Mouse (Mus musculus): ENCODE data around the gene Tmem87a. TPM values are rescaled to one million over a fixed set of nuclear protein-coding genes. Genes with fewer than 3 reads are reported as not detected.
A peak's percentile ranks its signal among the peaks of the same experiment; 100 is the strongest.

The Tmem87a gene
- total and polyA plus RNA-seq, 3 experiments, result 0.88 to 44.1 (median 22.6) TPM

GRCm38 (mm10) chr2:120386264-120386663, 17.6 kb downstream of the Tmem87a start:
- Histone ChIP-seq H3K36me3 (replicated peaks) (peaks cover 82% of the 10 kb centered on the region), H3K4me1 (ENCODE audit: insufficient read depth, low read depth, low read length) (no peaks in the 10 kb centered on the region), H3K27me3 (ENCODE audit: insufficient read depth, low read length) (no peaks in the 10 kb centered on the region), H3K4me3 (ENCODE audit: low read depth, low read length) (no peak overlapping the region), H3K9me3 (replicated peaks) (no peaks in the 10 kb centered on the region)
- ATAC-seq (ENCODE audit: extremely low read depth, insufficient number of reproducible peaks, low FRiP score, poor library complexity, severe bottlenecking) (no peak), DNase-seq (ENCODE audit: low spot score) (no peak)
- TF ChIP-seq GATA2 (IDR thresholded peaks at IDR 0.05; ENCODE audit: borderline replicate concordance, low read depth, low read length), result no peak
- no peak for TF ChIP-seq POLR2AphosphoS5 (IDR thresholded peaks at IDR 0.05; ENCODE audit: insufficient replicate concordance, low read depth, low read length)
- TF ChIP-seq TAL1 (conservative IDR thresholded peaks at IDR 0.05; ENCODE audit: low read depth, low read length), result no peak
- no peak for TF ChIP-seq CTCF (IDR thresholded peaks at IDR 0.05; ENCODE audit: low read depth, low read length)

GRCm38 (mm10) chr2:120373858-120374257, 30.1 kb downstream of the Tmem87a start:
- TF ChIP-seq CTCF (IDR thresholded peaks at IDR 0.05; ENCODE audit: low read depth, low read length) (no peak), GATA1 (IDR thresholded peaks at IDR 0.05; ENCODE audit: borderline replicate concordance, low read length) (no peak), POLR2AphosphoS5 (IDR thresholded peaks at IDR 0.05; ENCODE audit: insufficient replicate concordance, low read depth, low read length) (no peak), GATA2 (IDR thresholded peaks at IDR 0.05; ENCODE audit: borderline replicate concordance, low read depth, low read length) (no peak), TAL1 (conservative IDR thresholded peaks at IDR 0.05; ENCODE audit: low read depth, low read length) (no peak)
- no peak for DNase-seq (ENCODE audit: low spot score)
- no peak overlapping the region for H3K4me3 ChIP-seq (ENCODE audit: low read depth, low read length)
- ATAC-seq (ENCODE audit: extremely low read depth, insufficient number of reproducible peaks, low FRiP score, poor library complexity, severe bottlenecking), result no peak
- H3K9me3 ChIP-seq (replicated peaks), result no peaks in the 10 kb centered on the region
- peaks cover 79% of the 10 kb centered on the region for H3K36me3 ChIP-seq (replicated peaks)
- H3K27me3 ChIP-seq (ENCODE audit: insufficient read depth, low read length), result no peaks in the 10 kb centered on the region
- H3K4me1 ChIP-seq (ENCODE audit: insufficient read depth, low read depth, low read length), result no peaks in the 10 kb centered on the region

GRCm38 (mm10) chr2:120367416-120368207, 36.3 kb downstream of the Tmem87a start:
- peaks cover 78% of the 10 kb centered on the region for H3K36me3 ChIP-seq (replicated peaks)
- H3K9me3 ChIP-seq (replicated peaks), result no peaks in the 10 kb centered on the region
- no peak overlapping the region for H3K4me3 ChIP-seq (ENCODE audit: low read depth, low read length)
- TF ChIP-seq GATA1 (IDR thresholded peaks at IDR 0.05; ENCODE audit: borderline replicate concordance, low read length) (no peak), TAL1 (conservative IDR thresholded peaks at IDR 0.05; ENCODE audit: low read depth, low read length) (no peak)
- DNase-seq (ENCODE audit: low spot score) (no peak), ATAC-seq (ENCODE audit: extremely low read depth, insufficient number of reproducible peaks, low FRiP score, poor library complexity, severe bottlenecking) (no peak)
- H3K4me1 ChIP-seq (ENCODE audit: insufficient read depth, low read depth, low read length), result no peaks in the 10 kb centered on the region
- H3K27me3 ChIP-seq (ENCODE audit: insufficient read depth, low read length), result no peaks in the 10 kb centered on the region

GRCm38 (mm10) chr2:120366501-120366900, 37.4 kb downstream of the Tmem87a start:
- TF ChIP-seq GATA1 (IDR thresholded peaks at IDR 0.05; ENCODE audit: borderline replicate concordance, low read length) (no peak), CTCF (IDR thresholded peaks at IDR 0.05; ENCODE audit: low read depth, low read length) (no peak), POLR2AphosphoS5 (IDR thresholded peaks at IDR 0.05; ENCODE audit: insufficient replicate concordance, low read depth, low read length) (no peak), GATA2 (IDR thresholded peaks at IDR 0.05; ENCODE audit: borderline replicate concordance, low read depth, low read length) (no peak), TAL1 (conservative IDR thresholded peaks at IDR 0.05; ENCODE audit: low read depth, low read length) (no peak)
- H3K36me3 ChIP-seq (replicated peaks), result peaks cover 78% of the 10 kb centered on the region
- no peaks in the 10 kb centered on the region for H3K9me3 ChIP-seq (replicated peaks)
- no peaks in the 10 kb centered on the region for H3K4me1 ChIP-seq (ENCODE audit: insufficient read depth, low read depth, low read length)
- ATAC-seq (ENCODE audit: extremely low read depth, insufficient number of reproducible peaks, low FRiP score, poor library complexity, severe bottlenecking) (no peak), DNase-seq (ENCODE audit: low spot score) (no peak)
- no peak overlapping the region for H3K4me3 ChIP-seq (ENCODE audit: low read depth, low read length)
- H3K27me3 ChIP-seq (ENCODE audit: insufficient read depth, low read length), result no peaks in the 10 kb centered on the region

GRCm38 (mm10) chr2:120360425-120360824, 43.5 kb downstream of the Tmem87a start:
- Histone ChIP-seq H3K9me3 (replicated peaks) (no peaks in the 10 kb centered on the region), H3K4me3 (ENCODE audit: low read depth, low read length) (no peak overlapping the region), H3K36me3 (replicated peaks) (peaks cover 69% of the 10 kb centered on the region), H3K27me3 (ENCODE audit: insufficient read depth, low read length) (no peaks in the 10 kb centered on the region), H3K4me1 (ENCODE audit: insufficient read depth, low read depth, low read length) (no peaks in the 10 kb centered on the region)
- no peak for DNase-seq (ENCODE audit: low spot score)
- no peak for TF ChIP-seq GATA2 (IDR thresholded peaks at IDR 0.05; ENCODE audit: borderline replicate concordance, low read depth, low read length)
- no peak for TF ChIP-seq TAL1 (conservative IDR thresholded peaks at IDR 0.05; ENCODE audit: low read depth, low read length)
- TF ChIP-seq GATA1 (IDR thresholded peaks at IDR 0.05; ENCODE audit: borderline replicate concordance, low read length), result no peak
- TF ChIP-seq POLR2AphosphoS5 (IDR thresholded peaks at IDR 0.05; ENCODE audit: insufficient replicate concordance, low read depth, low read length), result no peak
- no peak for ATAC-seq (ENCODE audit: extremely low read depth, insufficient number of reproducible peaks, low FRiP score, poor library complexity, severe bottlenecking)

- peak; percentile 83 for ATAC-seq (ENCODE audit: extremely low read depth, insufficient number of reproducible peaks, low FRiP score, poor library complexity, severe bottlenecking)
- TF ChIP-seq GATA1 (IDR thresholded peaks at IDR 0.05; ENCODE audit: borderline replicate concordance, low read length) (no peak), TAL1 (conservative IDR thresholded peaks at IDR 0.05; ENCODE audit: low read depth, low read length) (no peak), POLR2AphosphoS5 (IDR thresholded peaks at IDR 0.05; ENCODE audit: insufficient replicate concordance, low read depth, low read length) (no peak), GATA2 (IDR thresholded peaks at IDR 0.05; ENCODE audit: borderline replicate concordance, low read depth, low read length) (no peak), CTCF (IDR thresholded peaks at IDR 0.05; ENCODE audit: low read depth, low read length) (no peak)
- H3K4me1 ChIP-seq (ENCODE audit: insufficient read depth, low read depth, low read length), result peaks cover 21% of the 10 kb centered on the region
- H3K36me3 ChIP-seq (replicated peaks), result peaks cover 63% of the 10 kb centered on the region
- no peaks in the 10 kb centered on the region for H3K9me3 ChIP-seq (replicated peaks)
- H3K27me3 ChIP-seq (ENCODE audit: insufficient read depth, low read length), result no peaks in the 10 kb centered on the region
- peak within 1 kb of the TSS; percentile 99 for H3K4me3 ChIP-seq (ENCODE audit: low read depth, low read length)
- peak; percentile 89 for DNase-seq (ENCODE audit: low spot score)
Observed at GRCm38 (mm10) chr2:120352682-120353646, 50.9 kb downstream of the Tmem87a start, which contains the start of gene Vps39. Gene Vps39, minus strand, starts transcription at chr2:120353137.

All from G1E (cell line).